Comparison of ENCODE assay signal across 15 mouse cellular contexts in the genomic region with DNA sequence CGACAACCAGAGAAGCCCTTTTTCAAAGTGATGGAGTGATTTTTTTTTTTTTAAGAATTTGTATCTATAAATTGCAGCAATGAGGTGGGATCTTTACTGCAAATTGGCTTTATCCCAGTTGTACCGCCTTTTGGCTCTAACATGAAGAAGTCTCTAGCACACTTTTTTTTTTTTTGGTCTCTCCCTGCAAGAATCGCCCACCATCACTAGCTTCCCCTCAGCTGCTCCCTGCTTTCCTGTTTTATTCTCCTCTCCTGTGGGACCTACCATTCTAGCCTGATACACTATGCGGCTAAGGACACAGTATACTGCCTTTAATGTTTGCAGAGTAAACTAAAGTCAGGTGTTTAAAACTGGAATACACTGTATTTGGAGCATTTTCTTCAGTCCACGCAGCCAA.
"Had no signal": no experiment of that assay in that cellular context is flagged by ENCODE, and none has a peak within 500 bp of the region (broad histone marks: within the 10 kb centered on the region; RNA-seq: fewer than 3 reads in every experiment).

No protein-coding gene starts in this region.

- H3K27ac ChIP-seq: kidney, embryonic 15.5 days; liver, embryonic 13.5 days; stomach, embryonic 15.5 days had no signal

- DNase-seq: kidney, adult 8-10 months; kidney, postnatal 10 days; kidney, postnatal 36 days; layer of hippocampus, adult 9-11 months; liver, embryonic 13.5 days; lung, adult 2 months; lung, postnatal 14 days; lung, postnatal 4 days; midbrain, embryonic 14.5 days; right cerebral cortex, postnatal 25 days; spleen, adult 18-20 months; thymus, adult 18-20 months; thymus, postnatal 36 days had no signal

- H3K4me3 ChIP-seq: kidney, embryonic 15.5 days; liver, embryonic 13.5 days; stomach, embryonic 15.5 days had no signal
